ENCODE assay signal across 17 mouse cellular contexts in genomic region chr2:35566957-35567693, GRCm38 (mm10). TPM values are rescaled to one million over a fixed set of nuclear protein-coding genes. Genes with fewer than 3 reads are reported as not detected.
DNase-seq lines count a peak whose midpoint lies in the region; ATAC-seq lines count a peak whose summit lies in the region.
"Had no signal": no experiment of that assay in that cellular context is flagged by ENCODE, and none has a peak within 500 bp of the region (broad histone marks: within the 10 kb centered on the region; RNA-seq: fewer than 3 reads in every experiment).

No protein-coding gene starts in this region.

- no peak for ATAC-seq in megakaryocyte, adult 5-6 weeks (ENCODE audit: poor library complexity, severe bottlenecking)
- peak; percentile 71 for ATAC-seq in megakaryocyte progenitor cell, adult 5-6 weeks (replicated peaks; ENCODE audit: poor library complexity)

- no peaks in the 10 kb centered on the region for H3K36me3 ChIP-seq in megakaryocyte, embryonic 14.5 days (replicated peaks; ENCODE audit: low read length)
- H3K36me3 ChIP-seq: forebrain, embryonic 12.5 days; hindbrain, embryonic 10.5 days had no signal

- H3K9me3 ChIP-seq in megakaryocyte, embryonic 14.5 days, result peaks cover 17% of the 10 kb centered on the region

- peaks cover 63% of the 10 kb centered on the region for H3K4me1 ChIP-seq in megakaryocyte, embryonic 14.5 days
- H3K4me1 ChIP-seq: forebrain, embryonic 12.5 days had no signal

- H3K27me3 ChIP-seq in megakaryocyte, embryonic 14.5 days (replicated peaks), result peaks cover 97% of the 10 kb centered on the region
- H3K27me3 ChIP-seq: forebrain, embryonic 12.5 days had no signal

- DNase-seq in cerebellum, adult 11-12 months, result peak; percentile 55
- DNase-seq in cerebellum, adult 8-10 months, result no peak
- DNase-seq in cerebellum, adult 9-10 months, result peak; percentile 54
- no peak for DNase-seq in layer of hippocampus, adult 9-10 months (ENCODE audit: low spot score)
- no peak for DNase-seq in testis, postnatal 10 days (ENCODE audit: low spot score)
- DNase-seq: adrenal gland, adult 2 months; kidney, postnatal 10 days; liver; lung, adult 18-20 months; right cerebral cortex, postnatal 4 days; thymus, adult 2 months had no signal

- H3K4me3 ChIP-seq in megakaryocyte, embryonic 14.5 days (replicated peaks), result peak overlapping the region; percentile 15
- H3K4me3 ChIP-seq: forebrain, embryonic 12.5 days; heart, adult 2 months; hindbrain, embryonic 10.5 days had no signal

RNA-seq across cellular contexts. Expression of gene Dab2ip, which starts 9.1 kb away (rescaled TPM):
- 1.3 and 5.0 TPM in 2 replicates for polyA plus RNA-seq in megakaryocyte, embryonic 14.5 days (2012; ENCODE audit: insufficient read depth, low replicate concordance)
- total RNA-seq in megakaryocyte, adult 5-6 weeks (2015), result 3.7 and 4.9 TPM in 2 replicates
- 2.1 and 2.7 TPM in 2 replicates for total RNA-seq in megakaryocyte, adult 5-6 weeks (2017)
- 3.9 and 4.0 TPM in 2 replicates for total RNA-seq in megakaryocyte progenitor cell, adult 5-6 weeks (2015)
- total RNA-seq in megakaryocyte progenitor cell, adult 5-6 weeks (2017), result 3.0 and 4.1 TPM in 2 replicates

Comparison
In these comparisons a context has a peak if more than half of its experiments do, and no peak if none do; other contexts are left out.
1. DNase-seq: peak in cerebellum, adult 11-12 months (single experiment) and cerebellum, adult 9-10 months (single experiment); none in cerebellum, adult 8-10 months (single experiment), layer of hippocampus, adult 9-10 months (single experiment) and testis, postnatal 10 days (single experiment).